Mouse (Mus musculus) T-helper 17 cell (primary cell): ENCODE results near the gene Naa15.
"Not testable (repeated sequence)": the region's sequence is repeated elsewhere in the genome, so short reads cannot be mapped to it uniquely, and the experiment has no call there.

Experiments
- in situ Hi-C, 2 experiments: fragments of 300-600 bp; cut with MboI, MseI; formaldehyde crosslinking; loops; 1 replicate in 1 of 2; 2 replicates in 1 of 2; pipeline ENCODE4 v1.15.1; 2025; ENCODE audit warnings: high pct_unique_total_duplicates in 2 of 2

The Naa15 gene

DNA sequence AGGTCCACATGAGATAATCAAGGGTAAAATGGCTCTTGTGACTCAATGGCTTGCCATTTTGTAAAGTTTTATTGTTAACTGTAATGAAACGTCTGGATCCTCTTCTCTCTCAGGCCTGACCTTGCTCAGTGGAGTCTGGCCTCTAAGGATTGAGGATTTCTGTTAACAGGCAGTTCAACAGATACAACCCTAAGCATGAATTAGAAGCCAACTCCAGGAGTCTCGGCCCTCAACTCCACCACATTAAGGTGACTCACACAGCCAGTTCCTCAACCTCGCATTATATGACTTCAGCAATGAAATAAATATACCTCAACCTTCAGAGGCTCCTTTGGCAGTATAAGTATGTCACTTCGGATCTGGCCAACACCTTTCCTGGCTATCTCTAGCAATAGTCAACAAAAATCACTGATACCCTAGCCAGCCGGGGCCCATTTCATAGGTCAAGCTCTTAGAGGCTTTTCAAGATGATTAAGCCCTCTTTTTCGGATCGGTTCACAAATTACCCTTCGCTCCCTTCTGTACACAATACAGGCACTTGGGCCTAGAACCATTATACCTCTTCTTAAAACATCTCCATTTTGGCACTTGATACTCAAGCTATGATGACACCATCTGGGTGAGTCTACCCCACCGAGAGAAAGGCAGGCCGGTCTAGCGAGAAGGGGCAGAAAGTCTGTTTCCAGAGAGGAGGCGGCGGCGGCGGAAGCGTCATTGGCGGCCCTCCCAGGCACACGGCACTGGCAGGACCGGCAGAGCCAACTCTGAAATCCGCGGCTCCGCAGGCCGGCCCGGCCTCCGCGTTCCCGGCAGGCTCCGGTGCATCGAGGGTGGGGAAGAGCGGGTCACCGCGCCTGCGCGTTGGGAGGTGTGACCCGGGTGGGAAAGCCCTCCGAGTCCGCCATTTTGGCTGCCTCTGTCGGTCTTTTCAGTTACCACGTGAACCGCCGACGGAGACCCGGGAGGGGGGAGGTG lies at the start of gene Naa15:
TSS of gene Naa15 (plus strand) at position 51 of the 975 bp plus-strand sequence.
- in situ Hi-C loops, result no loop called here

DNA sequence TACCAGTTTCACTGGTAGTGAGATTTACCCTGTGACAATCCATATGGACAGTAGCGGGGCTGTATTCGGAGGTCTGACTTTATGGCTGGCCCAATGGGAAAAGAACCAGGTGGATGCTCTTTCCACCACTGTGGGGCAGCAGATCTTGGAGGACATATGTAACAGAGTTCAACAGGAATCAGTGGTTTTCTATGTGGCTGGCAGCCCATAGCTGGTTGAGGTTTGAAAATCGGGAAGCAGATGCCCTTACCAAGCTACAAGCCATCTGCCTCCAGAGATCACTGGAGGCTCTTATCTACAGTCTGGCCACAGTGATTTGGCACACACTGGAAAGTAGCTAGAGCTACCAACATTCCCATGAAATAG lies 49.4 kb upstream of the Naa15 start:
- in situ Hi-C loops, result no loop called here

DNA sequence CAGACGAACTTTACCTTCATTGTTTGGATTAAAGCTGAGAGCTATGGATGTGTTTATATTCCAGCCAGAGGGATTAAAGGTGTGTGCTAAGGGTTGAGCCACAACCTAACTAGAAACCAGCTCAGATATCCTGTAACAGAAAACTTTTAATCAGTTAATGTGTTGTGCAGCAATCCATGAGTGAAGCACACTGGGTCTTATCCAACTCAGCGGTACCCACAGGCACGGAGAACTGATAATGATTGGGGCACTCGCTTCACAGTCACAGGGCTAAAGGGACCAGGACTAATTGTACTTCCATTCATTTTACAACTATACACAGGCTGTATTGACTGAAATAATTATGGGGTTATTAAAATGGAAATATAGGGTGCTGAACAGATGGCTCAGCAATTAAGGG lies 48.0 kb upstream of the Naa15 start:
- in situ Hi-C loops, result no loop called here

GRCm38 (mm10) chr3:51368011-51368410 lies 46.9 kb upstream of the Naa15 start:
- in situ Hi-C loops, result no loop called here

- in situ Hi-C loops, result no loop called here
These were observed 43.1 kb upstream of the Naa15 start for GRCm38 (mm10) chr3:51371826-51372225.

- in situ Hi-C loops, result no loop called here
These were observed 42.1 kb upstream of the Naa15 start for GRCm38 (mm10) chr3:51372883-51373282.

GRCm38 (mm10) chr3:51373544-51373943 lies 41.4 kb upstream of the Naa15 start:
- in situ Hi-C loops, result no loop called here

DNA sequence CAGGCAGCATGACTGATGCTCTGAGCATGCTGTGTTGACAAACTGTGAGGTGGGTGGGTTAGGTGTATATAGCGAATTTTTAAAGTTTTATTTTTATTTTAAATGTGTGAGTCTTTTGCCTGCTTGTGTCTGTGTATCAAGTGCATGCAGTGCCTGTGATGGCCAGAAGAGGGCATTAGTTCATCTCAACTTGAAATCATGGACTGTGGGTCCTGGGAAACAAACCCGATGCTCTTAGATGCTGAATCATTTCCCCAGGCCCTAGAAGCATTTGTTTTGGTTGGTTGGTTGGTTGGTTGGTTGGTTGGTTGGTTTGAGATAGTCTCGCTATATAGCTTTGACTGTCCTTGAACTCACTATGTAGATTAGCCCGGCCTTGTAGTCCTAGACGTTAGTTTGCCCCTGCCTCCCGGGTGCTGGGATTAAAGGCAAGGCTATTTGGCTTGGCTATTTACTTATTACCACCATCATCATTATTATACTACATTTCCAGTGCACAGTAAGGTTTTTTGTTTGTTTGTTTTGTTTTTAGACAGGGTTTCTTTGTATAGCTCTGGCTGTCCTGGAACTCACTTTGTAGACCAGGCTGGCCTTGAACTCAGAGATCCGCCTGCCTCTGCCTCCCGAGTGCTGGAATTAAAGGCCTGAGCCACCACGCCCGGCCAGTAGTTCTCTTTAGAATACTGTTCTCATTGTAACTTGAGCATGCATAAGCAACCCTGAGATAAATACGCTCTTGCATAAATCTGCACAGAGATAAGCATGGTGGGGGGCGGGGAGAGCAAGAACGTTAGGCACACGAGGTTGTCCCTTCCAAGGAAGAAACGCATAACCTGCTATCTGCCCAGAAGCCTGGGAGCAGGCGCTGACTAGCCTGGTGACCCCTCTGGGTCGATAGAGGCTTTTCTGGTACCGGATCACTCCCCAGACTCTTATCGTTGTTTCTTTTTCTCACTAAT lies 39.4 kb upstream of the Naa15 start:
- in situ Hi-C loops, result loop anchor here in 1 of 2 experiments (5.0 kb wide), 1 partner anchor 37 kb away; no protein-coding TSS in a partner anchor

- in situ Hi-C loops, result loop anchor here in 1 of 2 experiments (5.0 kb wide), 1 partner anchor 34 kb away; no protein-coding TSS in a partner anchor
These were observed 36.9 kb upstream of the Naa15 start for GRCm38 (mm10) chr3:51377878-51378664.

DNA sequence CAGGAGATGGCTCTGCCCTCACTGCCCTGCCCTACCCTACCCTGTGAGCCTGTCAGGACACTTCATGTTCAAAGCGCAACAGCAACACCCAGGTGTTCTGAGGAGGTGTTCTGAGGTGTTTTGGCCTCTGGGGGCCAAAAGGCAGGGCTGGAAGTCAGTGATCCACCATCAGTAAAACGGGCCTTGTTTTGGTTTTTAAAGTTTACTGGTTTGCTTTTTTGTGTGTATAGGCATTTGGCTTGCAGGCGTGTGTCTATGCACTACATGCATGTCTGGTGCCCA lies 36.3 kb upstream of the Naa15 start:
- in situ Hi-C loops, result loop anchor here in 1 of 2 experiments (5.0 kb wide), 1 partner anchor 34 kb away; no protein-coding TSS in a partner anchor

DNA sequence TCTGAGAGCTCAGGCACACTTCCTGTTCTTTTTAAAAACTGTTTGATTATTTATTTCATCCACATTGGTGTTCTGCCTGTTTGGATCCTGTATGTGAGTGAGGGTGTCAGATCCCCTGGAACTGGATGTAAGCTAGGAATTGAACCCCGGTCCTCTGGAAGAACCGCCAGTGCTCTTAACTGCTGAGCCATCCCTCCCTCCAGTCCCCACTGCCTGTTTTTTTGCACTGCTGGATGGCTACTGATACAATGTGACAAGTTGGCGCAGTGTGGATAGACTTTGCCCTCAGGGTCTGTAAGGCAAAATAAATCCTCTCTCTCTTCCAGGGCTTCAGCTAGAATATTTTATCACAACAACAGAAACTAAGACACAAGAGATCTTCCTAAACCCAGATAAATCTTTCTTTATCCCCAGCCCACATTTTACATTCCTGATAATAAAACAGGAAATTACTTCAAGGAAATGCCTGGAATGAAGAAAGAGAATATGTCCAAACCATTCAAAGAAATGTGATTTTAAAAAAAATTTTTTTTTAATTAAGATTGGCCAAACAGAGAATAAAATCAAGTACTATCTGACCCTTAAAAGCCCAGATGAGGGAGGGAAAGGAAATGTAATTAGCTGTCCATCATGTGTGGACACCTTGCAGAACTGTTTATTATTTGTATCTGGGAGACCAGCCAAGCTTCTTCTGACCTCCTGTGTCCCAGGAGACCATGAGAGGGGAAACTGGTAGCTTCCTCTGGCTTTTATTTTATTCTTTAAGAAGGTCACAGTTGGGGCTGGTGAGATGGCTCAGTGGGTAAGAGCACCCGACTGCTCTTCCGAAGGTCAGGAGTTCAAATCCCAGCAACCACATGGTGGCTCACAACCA lies 34.9 kb upstream of the Naa15 start:
- in situ Hi-C loops, result loop anchor here in 1 of 2 experiments (5.0 kb wide), 1 partner anchor 32 kb away; no protein-coding TSS in a partner anchor

- in situ Hi-C loops, result no loop called here
These were observed 34.3 kb upstream of the Naa15 start for GRCm38 (mm10) chr3:51380660-51381014.

- in situ Hi-C loops, result no loop called here
These were observed 31.5 kb upstream of the Naa15 start for GRCm38 (mm10) chr3:51383409-51383808.

- in situ Hi-C loops, result no loop called here
These were observed 28.4 kb upstream of the Naa15 start for GRCm38 (mm10) chr3:51386441-51387133.

DNA sequence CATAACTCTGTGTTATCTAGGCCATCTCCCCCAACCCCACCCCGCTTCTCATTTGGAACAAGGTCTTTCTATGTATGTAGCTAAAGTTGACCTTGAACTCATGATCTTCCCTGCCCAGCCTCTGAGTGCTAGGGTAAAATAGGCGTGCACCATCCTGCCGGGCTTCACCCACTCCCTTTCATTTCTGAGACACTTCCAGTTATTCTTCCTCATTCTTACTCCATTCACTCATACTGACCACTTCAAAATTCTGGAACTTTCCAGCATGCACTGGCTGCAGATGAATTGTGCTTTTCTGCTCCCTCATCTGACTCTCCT lies 27.9 kb upstream of the Naa15 start:
- in situ Hi-C loops, result no loop called here

- in situ Hi-C loops, result no loop called here
These were observed 27.0 kb upstream of the Naa15 start for GRCm38 (mm10) chr3:51387868-51388381.

- in situ Hi-C loops, result no loop called here
These were observed 26.0 kb upstream of the Naa15 start for GRCm38 (mm10) chr3:51388904-51389303.

- in situ Hi-C loops, result no loop called here
These were observed 23.9 kb upstream of the Naa15 start for GRCm38 (mm10) chr3:51391095-51391494.

DNA sequence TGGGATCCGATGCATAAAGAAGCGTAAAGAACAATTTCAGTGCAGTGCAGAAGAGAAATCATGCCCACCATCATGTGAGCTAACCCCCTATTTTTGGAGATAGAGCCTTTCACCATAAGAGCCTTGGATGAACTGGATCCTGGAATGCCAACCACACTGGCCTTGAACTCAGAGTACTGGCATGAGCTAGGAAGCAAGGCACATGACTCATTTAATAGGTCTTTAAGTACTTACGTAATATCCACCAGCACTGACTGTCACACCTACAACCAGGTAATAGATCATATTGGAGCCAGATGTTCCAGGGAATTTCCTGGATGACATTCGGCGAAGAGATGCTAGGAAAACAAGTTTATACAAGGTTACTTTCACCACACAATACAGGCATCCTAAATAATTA lies 23.4 kb upstream of the Naa15 start:
- in situ Hi-C loops, result no loop called here

- in situ Hi-C loops, result not testable (repeated sequence)
These were observed 21.9 kb upstream of the Naa15 start for GRCm38 (mm10) chr3:51393018-51393417.
